Mouse (Mus musculus) 3T3-L1 (cell line): ENCODE data around the gene Zfp62.
A peak's percentile ranks its signal among the peaks of the same experiment; 100 is the strongest.
"Not testable (repeated sequence)": the region's sequence is repeated elsewhere in the genome, so short reads cannot be mapped to it uniquely, and the experiment has no call there.

ENCODE experiments used
- DNase-seq: peaks from one replicate; pipeline ENCODE4 v3.0.0-alpha.2; 2015; ENCODE audit warnings: low read depth, low spot score

Gene Zfp62

GRCm38 (mm10) chr11:49203129-49203768 lies at the start of gene Zfp62:
Gene Zfp62, plus strand, starts transcription at chr11:49203292.
- DNase-seq: peak; percentile 93

- no peak for DNase-seq
These were observed 49.0 kb upstream of the Zfp62 start, which contains the start of gene Olfr1394 for GRCm38 (mm10) chr11:49154077-49154476. Gene Olfr1394, plus strand, starts transcription at chr11:49154377.

GRCm38 (mm10) chr11:49156821-49157814 lies 46.0 kb upstream of the Zfp62 start:
- DNase-seq: no peak

- no peak for DNase-seq
These were observed 34.1 kb upstream of the Zfp62 start for GRCm38 (mm10) chr11:49168839-49169611.

- no peak for DNase-seq
These were observed 32.5 kb upstream of the Zfp62 start for GRCm38 (mm10) chr11:49170576-49170975.

- no peak for DNase-seq
These were observed 27.7 kb upstream of the Zfp62 start for GRCm38 (mm10) chr11:49175345-49175744.

- not testable (repeated sequence) for DNase-seq
These were observed 26.9 kb upstream of the Zfp62 start for GRCm38 (mm10) chr11:49176047-49176779.

GRCm38 (mm10) chr11:49183172-49183571 lies 19.9 kb upstream of the Zfp62 start:
- DNase-seq: no peak

GRCm38 (mm10) chr11:49186452-49186851 lies 16.6 kb upstream of the Zfp62 start:
- DNase-seq: peak; percentile 12

GRCm38 (mm10) chr11:49186955-49187488 lies 16.1 kb upstream of the Zfp62 start, which contains the start of gene Btnl9:
Gene Btnl9, minus strand, starts transcription at chr11:49187159.
- DNase-seq: no peak

- DNase-seq: no peak
These were observed 15.4 kb upstream of the Zfp62 start for GRCm38 (mm10) chr11:49187701-49188100.

- peak; percentile 83 for DNase-seq
These were observed 13.4 kb upstream of the Zfp62 start for GRCm38 (mm10) chr11:49189737-49190136.

GRCm38 (mm10) chr11:49191083-49191482 lies 12.0 kb upstream of the Zfp62 start:
- peak; percentile 49 for DNase-seq

GRCm38 (mm10) chr11:49194771-49195170 lies 8.3 kb upstream of the Zfp62 start:
- DNase-seq: not testable (repeated sequence)

- no peak for DNase-seq
These were observed 7.2 kb upstream of the Zfp62 start for GRCm38 (mm10) chr11:49195819-49196322.

GRCm38 (mm10) chr11:49200666-49201065 lies 2.4 kb upstream of the Zfp62 start:
- DNase-seq: no peak

- DNase-seq: no peak
These were observed 1.9 kb upstream of the Zfp62 start for GRCm38 (mm10) chr11:49201142-49201541.

GRCm38 (mm10) chr11:49202071-49202470 lies 1.0 kb upstream of the Zfp62 start:
- DNase-seq: no peak

- DNase-seq: peak; percentile 55
These were observed 500 bp upstream of the Zfp62 start for GRCm38 (mm10) chr11:49202523-49203061.
